Mouse (Mus musculus) myocyte (in vitro differentiated cells): ENCODE data around the gene Nek7. TPM values are rescaled to one million over a fixed set of nuclear protein-coding genes. Genes with fewer than 3 reads are reported as not detected.

Experiments
- H3K27me3 ChIP-seq: one replicate; pipeline ENCODE4 v1.6.1; 2011; ENCODE audit not compliant: control insufficient read depth, insufficient read depth, insufficient read length
- H3K36me3 ChIP-seq: one replicate; pipeline ENCODE4 v1.6.1; 2011; ENCODE audit not compliant: control insufficient read depth, insufficient read depth
- H3K4me2 ChIP-seq: one replicate; pipeline ENCODE4 v1.6.1; 2011; ENCODE audit warnings: low read depth, control low read depth
- H3K4me3 ChIP-seq: one replicate; pipeline ENCODE4 v1.5.1; 2011; ENCODE audit warnings: mild to moderate bottlenecking, control low read depth, moderate library complexity
- H3K79me2 ChIP-seq: one replicate; pipeline ENCODE4 v1.6.1; 2011; ENCODE audit not compliant: control insufficient read depth, insufficient read depth
- H3ac ChIP-seq: one replicate; pipeline ENCODE4 v1.6.1; 2011; ENCODE audit not compliant: control insufficient read depth, insufficient read length
- CEBPB ChIP-seq: IDR thresholded peaks from 2 replicates; pipeline ENCODE4 v1.6.1; 2011; ENCODE audit warnings: mild to moderate bottlenecking, moderate library complexity; ENCODE audit not compliant: poor library complexity, insufficient read depth, severe bottlenecking
- E2F4 ChIP-seq: IDR thresholded peaks from one replicate; pipeline ENCODE4 v1.6.1; 2011; ENCODE audit warnings: mild to moderate bottlenecking, control low read depth, moderate library complexity; ENCODE audit not compliant: insufficient read depth
- MAX ChIP-seq: IDR thresholded peaks from one replicate; pipeline ENCODE4 v1.6.1; 2011; ENCODE audit warnings: low read depth, mild to moderate bottlenecking, control low read depth
- MYOD1 ChIP-seq, 3 experiments: IDR thresholded peaks; one replicate each; pipeline ENCODE4 v1.6.1; 2011; ENCODE audit warnings: control low read depth in 2 of 3, low read depth in 2 of 3, mild to moderate bottlenecking in 2 of 3, moderate library complexity in 1 of 3; ENCODE audit not compliant: insufficient read length in 2 of 3, control insufficient read depth in 1 of 3
- MYOG ChIP-seq, 3 experiments: IDR thresholded peaks; one replicate each; pipeline ENCODE4 v1.6.1; 2011; ENCODE audit warnings: control low read depth in 2 of 3, low read depth in 2 of 3, mild to moderate bottlenecking in 2 of 3; ENCODE audit not compliant: insufficient read length in 2 of 3, control insufficient read depth in 1 of 3, insufficient read depth in 1 of 3
- POLR2A ChIP-seq: IDR thresholded peaks from one replicate; pipeline ENCODE4 v1.6.1; 2011; ENCODE audit warnings: low read depth, mild to moderate bottlenecking, control low read depth, moderate library complexity; ENCODE audit not compliant: insufficient read length
- POLR2AphosphoS2 ChIP-seq: IDR thresholded peaks from one replicate; pipeline ENCODE4 v1.6.1; 2011; ENCODE audit warnings: low read depth, control low read depth; ENCODE audit not compliant: insufficient read length
- REST ChIP-seq: IDR thresholded peaks from one replicate; pipeline ENCODE4 v1.6.1; 2011; ENCODE audit warnings: mild to moderate bottlenecking, control low read depth, moderate library complexity; ENCODE audit not compliant: insufficient read depth, insufficient read length
- SRF ChIP-seq: IDR thresholded peaks from one replicate; pipeline ENCODE4 v1.6.1; 2011; ENCODE audit warnings: low read depth; ENCODE audit not compliant: control insufficient read depth, insufficient read length
- TCF12 ChIP-seq: IDR thresholded peaks from one replicate; pipeline ENCODE4 v1.6.1; 2011; ENCODE audit warnings: mild to moderate bottlenecking, control low read depth; ENCODE audit not compliant: poor library complexity, insufficient read depth, severe bottlenecking
- TCF3 ChIP-seq: IDR thresholded peaks from one replicate; pipeline ENCODE4 v1.6.1; 2011; ENCODE audit warnings: low read depth, control low read depth; ENCODE audit not compliant: insufficient read length
- USF1 ChIP-seq: IDR thresholded peaks from one replicate; pipeline ENCODE4 v1.6.1; 2011; ENCODE audit warnings: low read depth, mild to moderate bottlenecking, control low read depth, moderate library complexity
- polyA plus RNA-seq: library from polyadenylated mRNA; unstranded; fragments of >200 nt; fragmentation: generic; extraction: Trizol; gene quantifications from one replicate; pipeline ENCODE4 v1.2.1, GENCODE M21; 2012; ENCODE audit warnings: missing spikeins

The Nek7 gene
- polyA plus RNA-seq, 1 experiment = 14.6 TPM

GRCm38 (mm10) chr1:138598087-138598486 is 21.9 kb downstream of the Nek7 start:
- peak overlapping the region; percentile 43 for H3K4me2 ChIP-seq
- H3K27me3 ChIP-seq = no peaks in the 10 kb centered on the region
- no peaks in the 10 kb centered on the region for H3K36me3 ChIP-seq
- no peak overlapping the region for H3ac ChIP-seq
- no peak overlapping the region for H3K4me3 ChIP-seq
- TF ChIP-seq CEBPB = no peak
- no peak for TF ChIP-seq MYOD1 (IDR thresholded peaks at IDR 0.05; ENCODE audit: control insufficient read depth in 1 of 3, insufficient read length in 2 of 3, low read depth in 2 of 3)
- TF ChIP-seq TCF3 = no peak
- TF ChIP-seq POLR2AphosphoS2 = no peak
- no peak for TF ChIP-seq POLR2A
- TF ChIP-seq USF1 = no peak
- no peak for TF ChIP-seq MYOG (IDR thresholded peaks at IDR 0.05; ENCODE audit: control insufficient read depth in 1 of 3, insufficient read depth in 1 of 3, insufficient read length in 2 of 3, low read depth in 2 of 3)
- no peak for TF ChIP-seq MAX
- no peak for TF ChIP-seq E2F4
- no peak for TF ChIP-seq SRF
- TF ChIP-seq TCF12 = no peak
- TF ChIP-seq REST = no peak
- peaks cover 54% of the 10 kb centered on the region for H3K79me2 ChIP-seq

- Histone ChIP-seq H3K27me3 (no peaks in the 10 kb centered on the region), H3ac (no peak overlapping the region), H3K36me3 (no peaks in the 10 kb centered on the region), H3K4me3 (no peak overlapping the region), H3K79me2 (peaks cover 59% of the 10 kb centered on the region), H3K4me2 (peak overlapping the region; percentile 62)
- no peak for TF ChIP-seq SRF
- no peak for TF ChIP-seq POLR2AphosphoS2
- TF ChIP-seq POLR2A = no peak
- no peak for TF ChIP-seq REST
- no peak for TF ChIP-seq USF1
- TF ChIP-seq MAX = no peak
- peak; percentile 5 to 90 (median 83) for TF ChIP-seq MYOG (IDR thresholded peaks at IDR 0.05; ENCODE audit: control insufficient read depth in 1 of 3, insufficient read depth in 1 of 3, insufficient read length in 2 of 3, low read depth in 2 of 3)
- TF ChIP-seq TCF12 = peak; percentile 54
- no peak for TF ChIP-seq TCF3
- peak; percentile 68 to 90 (median 90) for TF ChIP-seq MYOD1 (IDR thresholded peaks at IDR 0.05; ENCODE audit: control insufficient read depth in 1 of 3, insufficient read length in 2 of 3, low read depth in 2 of 3)
- TF ChIP-seq E2F4 = no peak
- 0 out of 2 replicates have a peak, but pooled peaks have one; percentile 27 for TF ChIP-seq CEBPB
Observed at GRCm38 (mm10) chr1:138596127-138596706, 23.7 kb downstream of the Nek7 start.

DNA sequence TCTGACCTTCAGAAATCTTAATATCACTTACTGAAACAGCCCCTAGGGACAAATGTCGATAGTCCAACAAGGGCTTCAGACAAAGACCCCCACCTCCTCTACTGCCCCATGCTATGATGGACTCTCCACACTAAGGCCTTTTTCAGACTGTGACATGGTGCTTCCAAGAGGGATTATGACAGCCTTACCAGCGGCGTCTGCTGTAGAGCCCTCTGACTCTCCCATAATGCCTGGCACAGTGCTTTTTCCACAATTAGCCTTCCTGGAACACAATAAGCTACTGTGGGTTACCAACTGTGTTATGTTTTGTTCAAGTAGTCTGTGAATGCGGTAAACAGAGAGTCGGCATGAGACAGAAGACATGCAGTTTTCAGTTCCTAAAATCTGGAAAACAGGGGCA is 25.0 kb downstream of the Nek7 start:
- H3K36me3 ChIP-seq = no peaks in the 10 kb centered on the region
- TF ChIP-seq SRF (no peak), MYOG (IDR thresholded peaks at IDR 0.05; ENCODE audit: control insufficient read depth in 1 of 3, insufficient read depth in 1 of 3, insufficient read length in 2 of 3, low read depth in 2 of 3) (no peak), E2F4 (no peak), TCF12 (no peak), POLR2AphosphoS2 (no peak), CEBPB (no peak), MYOD1 (IDR thresholded peaks at IDR 0.05; ENCODE audit: control insufficient read depth in 1 of 3, insufficient read length in 2 of 3, low read depth in 2 of 3) (no peak)
- H3K27me3 ChIP-seq = no peaks in the 10 kb centered on the region
- H3K4me2 ChIP-seq = peak overlapping the region; percentile 62
- H3ac ChIP-seq = no peak overlapping the region
- no peak overlapping the region for H3K4me3 ChIP-seq
- peaks cover 54% of the 10 kb centered on the region for H3K79me2 ChIP-seq

GRCm38 (mm10) chr1:138593922-138594321 is 26.0 kb downstream of the Nek7 start:
- Histone ChIP-seq H3K79me2 (peaks cover 49% of the 10 kb centered on the region), H3K36me3 (no peaks in the 10 kb centered on the region), H3K27me3 (no peaks in the 10 kb centered on the region), H3ac (no peak overlapping the region), H3K4me3 (no peak overlapping the region), H3K4me2 (no peak overlapping the region)
- TF ChIP-seq REST (no peak), MYOG (IDR thresholded peaks at IDR 0.05; ENCODE audit: control insufficient read depth in 1 of 3, insufficient read depth in 1 of 3, insufficient read length in 2 of 3, low read depth in 2 of 3) (no peak), SRF (no peak), E2F4 (no peak), MAX (no peak), MYOD1 (IDR thresholded peaks at IDR 0.05; ENCODE audit: control insufficient read depth in 1 of 3, insufficient read length in 2 of 3, low read depth in 2 of 3) (no peak), CEBPB (no peak), TCF12 (no peak)

DNA sequence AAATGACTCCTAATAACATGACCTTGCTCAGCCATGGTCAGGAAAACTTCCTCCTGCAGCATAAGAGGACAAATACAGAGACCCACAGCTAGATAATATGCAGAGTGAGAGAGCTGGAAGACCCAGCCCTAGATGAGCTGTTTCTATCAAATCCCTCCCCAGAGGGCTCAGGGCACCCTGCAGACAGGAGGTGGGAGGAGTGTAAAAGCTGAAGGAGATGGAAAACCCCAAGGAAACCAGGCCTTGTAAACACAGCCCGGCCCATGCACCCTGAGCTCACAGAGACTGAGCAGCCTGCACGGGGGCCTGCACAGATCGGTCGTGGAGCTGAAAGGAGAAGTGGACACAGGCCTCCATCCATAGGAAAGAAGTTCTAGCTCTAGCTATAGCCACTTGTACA is 27.5 kb downstream of the Nek7 start:
- TF ChIP-seq TCF3 (no peak), SRF (no peak), POLR2A (no peak), REST (no peak), MYOG (IDR thresholded peaks at IDR 0.05; ENCODE audit: control insufficient read depth in 1 of 3, insufficient read depth in 1 of 3, insufficient read length in 2 of 3, low read depth in 2 of 3) (no peak), USF1 (no peak), CEBPB (no peak), MAX (no peak), TCF12 (no peak), POLR2AphosphoS2 (no peak), E2F4 (no peak), MYOD1 (IDR thresholded peaks at IDR 0.05; ENCODE audit: control insufficient read depth in 1 of 3, insufficient read length in 2 of 3, low read depth in 2 of 3) (no peak)
- H3K4me2 ChIP-seq = no peak overlapping the region

More for the DNA sequence above, 27.5 kb downstream of the Nek7 start:
- no peak overlapping the region for H3ac ChIP-seq
- H3K36me3 ChIP-seq = no peaks in the 10 kb centered on the region
- peaks cover 45% of the 10 kb centered on the region for H3K79me2 ChIP-seq
- H3K27me3 ChIP-seq = no peaks in the 10 kb centered on the region
- H3K4me3 ChIP-seq = no peak overlapping the region
